Mouse (Mus musculus): ENCODE data around the gene Slc46a1. TPM values are rescaled to one million over a fixed set of nuclear protein-coding genes. Genes with fewer than 3 reads are reported as not detected.

Gene Slc46a1
- total RNA-seq (2015) (0.46 TPM in 1 of 2 replicates, not detected in the other), total RNA-seq (2017) (0.33 and 0.77 TPM in 2 replicates)

DNA sequence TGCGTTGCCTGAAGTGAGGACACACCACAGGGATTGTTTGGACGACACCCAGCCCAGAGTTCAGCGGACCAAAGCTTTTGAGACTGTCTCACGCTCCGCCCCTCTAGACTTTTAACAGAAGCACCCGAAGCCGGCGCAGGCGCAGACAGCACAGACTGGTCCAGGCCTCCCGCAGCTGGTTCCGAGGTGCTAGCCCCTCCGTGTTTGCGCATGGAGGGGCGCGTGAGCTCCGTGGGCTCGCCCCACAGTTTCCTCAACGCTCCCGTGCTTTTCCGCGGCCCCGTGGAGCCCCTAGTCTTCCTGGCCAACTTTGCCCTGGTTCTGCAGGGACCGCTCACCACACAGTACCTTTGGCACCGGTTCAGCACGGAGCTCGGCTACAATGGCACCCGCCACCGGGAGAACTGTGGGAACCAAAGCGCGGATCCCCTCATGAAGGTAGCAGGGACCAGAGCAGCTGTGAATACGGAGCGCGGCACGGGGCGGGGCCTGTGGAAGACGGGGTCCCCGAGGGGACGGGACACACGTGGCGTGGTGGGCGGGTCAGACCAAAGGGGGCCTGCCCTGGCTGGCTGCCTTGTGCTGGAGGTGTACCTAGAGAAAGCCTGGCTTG is at the start of gene Slc46a1:
Gene Slc46a1, plus strand, starts transcription at position 130 of the 613 bp plus-strand sequence.
- ATAC-seq (ENCODE audit: poor library complexity, severe bottlenecking), result peak; percentile 70

DNA sequence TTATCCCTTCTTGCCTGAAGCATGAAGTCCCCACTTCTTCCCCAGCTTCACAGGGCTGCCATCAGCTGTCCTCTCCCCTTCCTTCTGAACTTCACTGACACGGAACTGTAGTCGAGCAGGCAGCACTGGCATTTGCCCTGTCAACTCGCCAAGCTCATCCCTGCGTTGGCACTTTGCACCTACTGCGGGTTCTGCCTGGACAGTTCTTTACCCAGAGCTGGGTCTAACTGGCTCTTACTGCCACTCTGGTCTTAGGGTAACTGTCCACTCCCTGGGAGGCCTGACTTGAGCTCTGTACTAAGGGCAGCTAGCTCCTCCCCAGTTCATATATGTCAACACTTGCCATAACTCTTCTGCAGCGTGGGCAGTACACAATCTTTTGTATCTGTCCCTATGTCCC is 48.6 kb upstream of the Slc46a1 start:
- ATAC-seq (ENCODE audit: poor library complexity, severe bottlenecking), result no peak

DNA sequence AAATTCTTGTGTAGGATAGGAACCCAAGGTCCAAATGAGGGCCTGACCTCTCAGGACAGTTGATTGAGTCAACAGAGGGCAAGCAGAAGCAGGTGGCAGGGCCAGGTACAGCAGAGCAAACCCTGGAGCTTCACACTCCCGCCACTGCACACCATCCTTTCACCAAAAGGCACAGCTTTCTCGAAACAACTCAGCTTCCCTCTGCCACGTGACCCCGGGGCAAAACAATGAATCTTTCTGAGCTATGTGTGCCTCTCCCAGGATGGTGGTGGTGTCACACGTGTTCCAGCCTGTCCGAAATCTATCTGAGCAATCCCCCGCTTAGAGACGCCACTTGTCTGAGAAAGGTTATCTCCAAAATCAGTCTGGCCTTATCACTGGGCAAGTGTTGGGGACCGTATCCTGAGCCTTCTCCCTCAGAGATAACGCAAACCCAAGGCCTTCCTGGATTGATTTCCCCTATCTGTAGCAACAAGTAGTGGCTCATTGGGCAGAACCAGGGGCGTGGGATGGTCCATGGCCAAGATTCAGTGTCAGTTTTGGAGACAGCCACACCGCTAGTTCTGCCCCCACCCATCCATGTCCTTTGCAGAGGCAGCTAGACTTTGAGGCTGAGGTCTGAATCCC is 45.1 kb upstream of the Slc46a1 start:
- no peak for ATAC-seq (ENCODE audit: poor library complexity, severe bottlenecking)

DNA sequence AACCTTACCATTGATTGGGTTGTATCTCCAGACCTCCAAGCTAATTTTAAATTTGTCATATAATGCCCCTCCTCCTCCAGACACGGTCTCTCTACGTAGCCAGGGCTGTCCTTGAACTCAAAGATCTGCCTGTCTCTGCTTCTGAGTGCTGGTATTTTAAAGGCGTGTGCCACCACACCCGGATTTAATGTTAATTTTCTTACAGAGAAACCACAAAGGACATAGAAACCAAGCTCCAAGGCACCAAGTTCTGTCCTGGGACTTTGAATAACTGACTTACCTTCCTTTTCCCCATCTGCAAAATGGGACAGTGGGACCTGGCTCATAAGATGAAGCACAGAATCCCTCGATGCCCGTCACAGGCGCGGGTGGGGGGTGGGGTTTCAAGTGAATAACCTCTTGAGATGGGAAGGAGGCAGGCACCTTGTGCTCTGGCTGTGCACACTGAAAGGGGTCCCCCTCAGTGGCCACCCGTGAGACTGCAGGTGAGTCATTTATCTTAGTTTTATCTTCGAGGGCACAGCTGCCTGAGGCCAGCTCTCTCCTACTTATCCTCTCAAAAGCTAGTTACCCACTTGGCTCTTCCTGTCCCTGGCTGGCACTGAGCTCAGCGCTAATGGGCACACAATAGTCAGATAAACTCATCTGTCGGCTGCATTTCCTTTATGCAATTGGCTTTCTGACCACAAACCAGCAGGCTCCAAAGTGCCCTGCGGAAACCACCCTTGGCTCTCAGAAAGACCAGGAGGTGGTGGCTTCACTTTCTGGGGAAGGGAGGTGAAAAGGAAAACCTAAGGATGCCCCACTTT is 44.1 kb upstream of the Slc46a1 start:
- ATAC-seq (ENCODE audit: poor library complexity, severe bottlenecking), result no peak

DNA sequence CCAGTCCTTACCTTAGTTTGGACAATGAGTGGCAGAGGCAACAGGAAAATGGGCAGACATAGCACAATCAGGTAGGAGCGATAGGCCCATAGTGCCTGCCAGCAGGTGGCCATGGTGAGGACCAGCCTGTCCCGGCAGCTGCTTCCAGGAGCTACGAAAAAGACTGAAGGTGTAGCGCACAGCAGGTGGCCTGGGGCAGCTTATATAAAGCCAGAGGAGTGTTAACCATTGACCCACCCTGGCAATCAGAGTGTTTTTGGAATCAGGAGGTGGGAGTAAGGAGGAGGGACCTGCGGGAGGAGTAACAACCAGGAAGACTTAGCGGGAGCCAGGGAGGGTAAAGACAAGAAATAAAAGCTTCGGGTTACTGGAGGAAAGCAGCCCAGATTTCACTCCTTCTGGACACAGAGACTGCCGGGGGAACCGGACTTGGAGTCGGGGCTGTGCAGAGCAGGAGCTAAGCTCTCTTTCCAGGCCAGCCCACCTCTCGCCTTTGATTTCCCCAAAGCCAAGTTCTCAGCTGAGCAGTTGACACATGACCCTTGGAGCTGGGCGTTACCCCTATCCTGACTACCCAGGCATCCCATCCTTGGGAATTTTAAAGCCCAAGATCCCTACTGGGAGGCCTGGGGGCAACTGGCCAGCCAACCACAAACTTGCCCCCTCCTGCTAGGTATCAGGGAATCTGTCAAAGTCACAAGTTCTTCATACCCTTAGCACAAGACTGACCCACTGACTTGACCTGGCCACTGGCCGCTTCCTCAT is 43.3 kb upstream of the Slc46a1 start, which contains the start of gene Slc13a2:
Gene Slc13a2, minus strand, starts transcription at position 163 of the 765 bp plus-strand sequence.
- ATAC-seq (ENCODE audit: poor library complexity, severe bottlenecking), result no peak

DNA sequence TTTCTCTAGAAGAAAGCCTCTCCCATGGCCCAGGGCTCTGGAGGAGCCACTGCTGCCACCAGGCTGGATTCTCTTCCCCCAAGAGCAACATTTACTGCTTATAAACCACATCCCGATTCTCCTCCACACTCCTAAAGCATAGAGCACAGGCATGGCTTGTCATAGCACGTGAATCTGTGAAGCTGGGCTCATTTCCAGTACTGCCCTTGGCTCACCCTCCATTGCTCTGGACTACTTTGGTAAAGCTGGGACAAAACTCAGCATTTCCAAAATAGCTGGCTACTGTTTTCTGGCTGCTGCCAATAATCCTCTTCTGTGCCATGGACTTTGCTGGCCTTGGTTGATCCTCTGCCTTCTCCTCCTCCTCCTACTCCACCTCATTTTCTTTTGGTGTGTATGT is 41.1 kb upstream of the Slc46a1 start:
- ATAC-seq (ENCODE audit: poor library complexity, severe bottlenecking), result no peak

DNA sequence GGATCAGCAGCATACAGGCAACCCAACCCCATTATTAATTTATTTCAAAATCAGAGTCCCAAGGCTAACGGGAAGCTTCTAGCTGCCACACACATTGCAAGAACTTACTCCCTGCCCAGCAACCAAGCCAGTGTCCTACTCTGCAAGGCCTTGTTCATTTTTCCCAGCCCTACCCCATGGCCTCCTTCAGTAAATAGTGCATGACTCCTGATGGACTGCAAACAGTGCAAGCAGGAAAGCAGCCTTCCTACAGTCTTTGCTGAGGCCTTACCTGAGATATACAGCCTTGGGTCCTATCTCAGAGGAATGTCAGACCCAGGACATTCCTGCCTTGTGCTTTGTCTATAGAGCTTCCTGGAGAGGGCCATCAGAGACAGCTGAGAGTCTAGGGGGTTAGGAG is 39.9 kb upstream of the Slc46a1 start:
- ATAC-seq (ENCODE audit: poor library complexity, severe bottlenecking), result no peak

DNA sequence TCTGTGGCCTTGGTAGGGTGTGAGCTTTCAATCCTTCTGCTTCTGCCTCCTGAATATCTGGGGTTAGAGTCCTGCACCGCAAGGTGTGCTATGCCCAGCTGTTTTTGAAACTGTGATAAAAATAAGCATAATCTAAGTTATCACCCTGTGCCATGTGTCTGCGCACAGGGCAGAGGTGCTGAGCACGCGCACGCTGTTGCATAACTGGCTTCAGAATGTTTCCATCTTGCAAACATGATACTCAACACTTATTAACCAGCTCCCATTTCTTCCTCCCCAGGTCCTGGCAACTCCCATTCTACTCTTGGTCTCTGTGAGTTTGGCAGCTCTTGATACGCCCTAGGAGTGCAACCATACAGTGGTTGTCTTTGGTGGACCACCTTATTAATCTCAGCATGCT is 37.8 kb upstream of the Slc46a1 start:
- no peak for ATAC-seq (ENCODE audit: poor library complexity, severe bottlenecking)

DNA sequence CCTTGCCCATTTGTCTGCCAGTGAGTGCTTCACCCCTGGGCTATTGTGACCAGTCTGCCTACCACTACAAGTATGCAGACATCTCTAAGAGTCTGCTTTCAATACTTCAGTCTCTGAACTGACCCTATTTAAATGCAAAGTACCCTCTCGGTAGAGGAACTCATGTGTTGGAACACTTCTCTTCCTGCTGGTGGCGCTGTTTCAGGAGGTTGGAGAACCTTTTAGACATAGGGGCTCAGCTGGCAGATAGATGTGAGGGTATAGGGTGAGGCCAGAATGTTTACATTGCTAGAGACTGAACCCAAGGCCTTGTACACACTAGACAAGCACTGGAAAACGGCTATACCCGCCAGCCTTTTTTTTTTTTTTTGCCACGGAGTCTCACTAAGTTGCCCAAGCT is 37.2 kb upstream of the Slc46a1 start:
- no peak for ATAC-seq (ENCODE audit: poor library complexity, severe bottlenecking)

DNA sequence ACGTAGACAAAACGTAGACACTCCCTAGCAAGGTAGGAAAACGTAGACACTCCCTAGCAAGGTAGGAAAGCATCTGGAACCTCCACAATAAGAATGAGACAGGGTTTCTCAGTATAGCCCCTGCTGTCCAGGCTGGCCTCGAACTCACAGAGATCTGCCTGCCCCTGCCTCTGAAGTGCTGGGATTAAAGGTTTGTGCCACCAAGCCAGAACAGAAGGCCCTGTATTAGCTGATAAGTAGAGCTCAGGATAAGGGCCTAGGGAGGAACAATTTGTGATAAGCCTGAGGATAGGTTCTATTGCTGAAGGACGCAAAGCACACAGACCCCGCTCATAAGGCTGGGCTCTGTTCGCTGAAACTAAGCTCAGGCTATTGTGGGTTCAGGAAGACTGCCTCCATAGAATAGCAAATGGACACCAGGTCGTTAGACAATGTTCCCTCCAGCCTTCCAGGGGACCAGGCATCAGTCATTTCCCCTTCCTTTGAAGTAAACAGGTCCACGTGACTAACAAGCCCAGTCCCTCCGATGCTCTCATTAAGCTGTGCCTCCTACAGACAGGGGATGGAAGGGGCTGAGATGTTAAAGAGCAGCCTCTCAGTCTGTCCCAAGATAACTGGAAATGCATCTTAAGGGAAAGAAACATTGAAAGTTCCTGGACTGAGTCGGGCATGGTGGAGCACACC is 35.2 kb upstream of the Slc46a1 start:
- ATAC-seq (ENCODE audit: poor library complexity, severe bottlenecking), result no peak

DNA sequence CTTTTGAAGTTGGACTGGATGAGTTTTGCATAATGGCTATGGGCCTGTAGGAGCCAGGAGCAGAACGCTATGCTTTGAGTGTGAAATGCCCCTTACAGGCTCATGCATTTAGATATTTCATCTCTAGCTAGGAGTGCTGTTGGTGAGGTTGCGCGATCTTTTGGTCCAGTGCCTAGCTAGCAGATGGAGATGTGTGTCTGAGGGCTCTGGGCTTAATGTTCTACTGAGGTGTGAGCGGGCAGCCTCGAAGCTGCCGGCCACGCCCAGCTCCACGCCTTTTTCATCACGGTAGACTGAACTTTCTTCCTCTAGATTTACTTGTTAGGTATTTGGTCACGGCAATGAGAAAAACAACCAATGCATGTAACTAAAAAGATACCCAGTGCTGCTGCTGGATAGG is 34.3 kb upstream of the Slc46a1 start:
- ATAC-seq (ENCODE audit: poor library complexity, severe bottlenecking), result no peak

DNA sequence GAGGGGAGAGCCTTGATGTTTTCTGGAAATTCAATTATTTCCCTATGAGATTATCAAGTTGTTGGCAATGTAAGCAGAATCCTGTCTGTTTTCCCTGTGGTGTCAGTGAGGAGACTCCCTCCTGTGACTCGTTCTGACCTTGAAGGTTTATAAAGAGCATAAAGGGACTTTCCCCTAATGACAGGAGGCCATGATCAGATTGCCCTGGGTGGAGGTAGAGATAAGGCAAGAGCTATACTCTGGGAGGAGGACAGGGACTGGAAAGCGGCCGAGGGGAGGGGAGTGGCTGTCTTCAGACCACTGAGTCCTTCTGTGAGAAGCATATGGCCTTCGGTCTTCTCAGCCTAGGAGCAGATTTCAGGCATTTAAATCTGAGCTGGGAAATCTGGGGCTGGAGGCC is 31.4 kb upstream of the Slc46a1 start:
- ATAC-seq (ENCODE audit: poor library complexity, severe bottlenecking), result no peak

DNA sequence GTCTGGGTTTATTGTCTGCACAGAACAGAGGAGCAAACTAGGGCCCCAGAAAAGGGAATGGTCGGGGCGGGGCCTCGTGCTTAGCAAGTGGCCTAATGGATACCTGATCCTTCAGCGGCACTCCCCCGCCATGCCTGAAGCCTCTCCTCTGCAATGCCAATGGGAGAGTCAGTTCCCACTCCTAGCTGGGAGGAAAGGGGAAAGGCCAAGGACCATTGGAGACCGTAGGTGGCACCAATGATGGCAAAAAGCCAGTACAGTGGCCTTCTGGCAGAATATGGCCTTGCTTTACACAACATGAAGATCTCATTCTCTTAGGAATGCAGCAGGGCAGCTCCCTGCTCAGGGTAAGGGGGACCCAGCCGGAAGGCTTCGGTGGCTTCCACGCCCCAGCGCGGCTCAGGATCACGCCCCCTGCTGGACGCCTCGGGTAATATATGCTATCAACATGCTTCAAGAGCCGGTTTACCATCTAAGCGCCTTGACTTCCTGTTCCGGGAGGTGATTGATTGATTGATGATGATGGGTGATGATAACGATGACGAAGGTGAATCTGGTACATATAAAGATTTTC is 29.6 kb upstream of the Slc46a1 start:
- ATAC-seq (ENCODE audit: poor library complexity, severe bottlenecking), result peak; percentile 57

DNA sequence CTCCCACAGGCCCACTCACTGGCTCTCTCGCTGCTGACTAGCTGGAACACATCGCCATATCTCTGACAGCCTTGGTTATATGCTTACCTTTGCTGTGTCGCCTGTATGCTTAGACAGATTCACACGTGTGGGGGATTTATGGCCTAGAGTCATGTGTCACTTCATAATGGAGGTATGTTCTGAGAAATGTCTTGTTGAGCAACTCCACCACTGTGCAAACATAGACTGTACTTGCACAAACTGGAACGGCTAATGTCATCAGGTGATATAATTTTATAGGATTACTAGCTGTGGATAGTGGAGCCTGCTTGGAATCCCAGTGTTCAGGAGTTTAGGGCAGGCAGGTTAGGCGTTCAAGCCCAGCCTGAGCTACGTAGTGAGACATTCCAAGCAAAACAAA is 28.3 kb upstream of the Slc46a1 start:
- ATAC-seq (ENCODE audit: poor library complexity, severe bottlenecking), result no peak

DNA sequence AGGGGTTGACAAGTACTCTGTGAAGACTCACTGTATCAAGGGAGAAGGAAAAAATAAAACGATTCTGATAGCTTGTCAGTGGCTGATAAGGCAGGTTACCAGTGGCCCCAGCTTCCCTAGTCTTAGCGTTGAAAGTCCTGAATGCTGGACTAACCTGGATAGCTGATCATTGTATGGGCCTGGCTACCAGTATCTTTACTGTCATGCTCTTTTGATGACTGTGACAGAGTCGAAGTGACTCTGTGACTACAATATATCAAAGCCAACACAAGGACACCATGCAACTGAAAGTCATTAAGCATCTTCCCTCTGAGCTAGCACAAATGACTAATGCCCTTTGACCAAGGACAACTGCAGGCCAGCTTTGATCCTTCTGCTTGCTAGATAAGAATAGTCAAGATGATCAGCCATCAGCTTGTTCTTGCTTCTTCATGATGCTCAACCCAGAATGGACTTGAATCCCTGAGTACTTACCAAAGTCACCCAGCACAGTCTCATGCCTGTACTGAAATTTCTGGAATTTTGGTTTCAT is 27.0 kb upstream of the Slc46a1 start:
- ATAC-seq (ENCODE audit: poor library complexity, severe bottlenecking), result no peak

DNA sequence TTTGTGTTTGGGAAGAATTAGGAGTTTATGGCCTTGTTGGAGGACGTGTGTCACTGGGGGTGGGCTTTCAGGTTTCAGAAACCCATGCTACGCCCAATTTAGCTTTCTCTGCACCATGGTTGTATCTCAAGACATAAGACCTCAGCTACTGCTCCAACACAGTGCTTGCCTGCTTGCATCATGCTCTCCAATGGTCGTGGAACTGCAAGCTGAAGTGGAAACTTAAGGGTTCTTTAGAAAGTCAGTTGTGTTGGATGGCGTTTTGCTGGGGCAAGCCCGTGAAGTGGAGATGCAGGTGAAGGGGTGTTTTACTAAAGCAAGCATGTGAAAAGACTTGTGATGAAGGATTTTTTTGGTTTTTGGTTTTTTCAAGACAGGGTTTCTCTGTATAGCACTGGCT is 22.4 kb upstream of the Slc46a1 start:
- no peak for ATAC-seq (ENCODE audit: poor library complexity, severe bottlenecking)

DNA sequence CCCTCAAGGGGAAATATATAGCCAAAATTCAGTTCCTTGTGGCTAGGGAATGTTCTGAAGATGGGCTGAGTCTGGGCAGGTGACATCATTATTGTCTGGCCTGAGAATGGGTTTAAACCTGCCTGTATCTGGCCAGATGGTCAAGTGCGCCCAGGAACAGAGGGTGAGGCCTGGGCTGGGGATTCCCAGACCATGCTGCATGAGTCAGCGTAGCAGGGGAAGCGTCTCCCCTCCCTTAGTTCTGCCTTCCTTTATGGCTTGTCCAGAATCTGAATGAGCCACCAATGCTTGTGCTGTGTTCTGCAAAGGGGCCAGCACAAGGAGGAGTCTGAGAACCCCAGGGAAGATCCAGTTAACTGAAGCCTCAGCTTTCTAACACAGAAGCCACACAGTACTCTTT is 18.3 kb upstream of the Slc46a1 start:
- ATAC-seq (ENCODE audit: poor library complexity, severe bottlenecking), result no peak

DNA sequence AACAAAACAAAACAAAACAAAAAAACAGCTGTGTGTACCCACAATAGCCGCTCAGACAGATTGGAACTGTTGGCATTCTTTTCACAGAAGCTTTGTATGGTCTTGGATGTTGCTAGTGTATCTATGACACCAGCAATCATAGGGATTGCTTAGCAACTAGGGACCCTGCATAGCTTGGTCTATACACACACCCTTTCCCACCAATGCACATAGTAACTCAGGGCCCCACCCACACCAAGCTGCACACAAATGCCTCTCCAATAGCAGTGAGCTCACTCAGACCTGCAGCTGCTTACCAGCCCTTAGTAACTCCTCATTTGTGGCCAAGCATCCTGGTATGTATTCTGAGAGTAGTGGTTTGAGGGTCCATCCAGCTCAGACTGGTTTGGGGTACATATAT is 17.3 kb upstream of the Slc46a1 start:
- ATAC-seq (ENCODE audit: poor library complexity, severe bottlenecking), result no peak

DNA sequence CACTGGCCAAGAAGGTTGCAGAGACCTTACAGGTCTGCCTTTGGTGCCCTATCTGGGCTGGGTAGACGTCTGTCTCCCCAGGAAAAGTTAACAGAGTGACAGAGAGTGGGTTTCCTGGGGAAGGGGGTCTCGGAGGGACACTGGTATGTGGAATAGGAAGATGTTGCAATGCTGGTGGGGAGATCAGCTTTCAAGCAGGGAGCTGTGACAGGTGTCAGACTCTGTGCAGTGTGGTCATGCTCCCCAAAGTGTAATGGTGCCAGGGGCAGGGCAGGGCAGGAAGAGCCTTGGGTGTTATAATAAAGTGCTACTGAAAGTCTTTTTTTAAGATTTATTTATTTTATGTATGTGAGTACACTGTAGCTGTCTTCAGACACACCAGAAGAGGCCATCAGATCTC is 15.2 kb upstream of the Slc46a1 start:
- ATAC-seq (ENCODE audit: poor library complexity, severe bottlenecking), result no peak

DNA sequence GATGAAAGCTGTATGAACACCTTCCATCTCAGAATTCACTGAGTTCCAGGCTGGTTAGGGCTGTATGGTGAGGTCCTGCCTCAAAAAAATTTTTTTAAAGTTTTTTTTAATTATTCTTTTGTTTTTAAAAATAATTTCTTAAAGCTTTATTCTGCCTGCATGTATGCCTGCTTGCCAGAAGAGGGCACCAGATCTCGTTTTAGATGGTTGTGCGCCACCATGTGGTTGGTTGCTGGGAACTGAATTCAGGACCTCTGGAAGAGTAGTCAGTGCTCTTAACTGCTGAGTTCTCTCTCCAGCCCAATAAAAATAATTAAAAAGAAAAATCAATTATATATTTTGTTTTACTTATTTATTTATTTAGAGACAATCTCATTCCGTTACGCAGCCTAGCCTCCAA is 11.8 kb upstream of the Slc46a1 start:
- ATAC-seq (ENCODE audit: poor library complexity, severe bottlenecking), result no peak

All from megakaryocyte, adult 5-6 weeks (primary cell).